Mouse (Mus musculus) thymus, adult 2 months (tissue): ENCODE measurements around the gene Ldlrad3. TPM values are rescaled to one million over a fixed set of nuclear protein-coding genes. Genes with fewer than 3 reads are reported as not detected.
A peak's percentile ranks its signal among the peaks of the same experiment; 100 is the strongest.

Source experiments
- DNase-seq: peaks from one replicate; pipeline ENCODE4 v3.0.0; 2021
- H3K27ac ChIP-seq: fragments of 200-500 bp; 2 replicates; pipeline ENCODE4 v1.5.1; 2012; ENCODE audit warnings: low read length, control low read depth; ENCODE audit not compliant: control insufficient read depth, insufficient read depth
- H3K27me3 ChIP-seq: fragments of 200-500 bp; 2 replicates; pipeline ENCODE4 v1.6.1; 2012; ENCODE audit warnings: mild to moderate bottlenecking, low read length, moderate library complexity, mixed read lengths; ENCODE audit not compliant: control insufficient read depth, insufficient read depth
- H3K36me3 ChIP-seq: fragments of 200-500 bp; 2 replicates; pipeline ENCODE4 v1.6.1; 2012; ENCODE audit warnings: mild to moderate bottlenecking, low read length, moderate library complexity; ENCODE audit not compliant: control insufficient read depth, insufficient read depth
- H3K4me1 ChIP-seq: fragments of 200-500 bp; replicated peaks from 2 replicates; pipeline ENCODE4 v1.6.1; 2012; ENCODE audit warnings: low read length; ENCODE audit not compliant: control insufficient read depth, insufficient read depth
- H3K4me3 ChIP-seq: fragments of 200-500 bp; 2 replicates; pipeline ENCODE4 v1.5.1; 2012; ENCODE audit warnings: mild to moderate bottlenecking, low read length, control low read depth, moderate library complexity; ENCODE audit not compliant: control insufficient read depth, insufficient read depth
- CTCF ChIP-seq: fragments of 200-500 bp; IDR thresholded peaks from 2 replicates; pipeline ENCODE4 v1.5.1; 2012; ENCODE audit warnings: mild to moderate bottlenecking, control low read depth, low read length, moderate library complexity, borderline replicate concordance; ENCODE audit not compliant: control insufficient read depth, poor library complexity, insufficient read depth; ENCODE audit errors: extremely low read depth
- POLR2A ChIP-seq: fragments of 200-500 bp; IDR thresholded peaks from 2 replicates; pipeline ENCODE4 v1.6.1; 2012; ENCODE audit warnings: mild to moderate bottlenecking, low read length, control low read depth, moderate library complexity; ENCODE audit not compliant: control insufficient read depth, poor library complexity, insufficient read depth; ENCODE audit errors: extremely low read depth
- WGBS: fragments of 180-500 bp; shearing (Covaris S2); methylation state at CpG from one replicate; pipeline ENCODE4 v1.1.7; 2018; 5-methylcytosine and 5-hydroxymethylcytosine counted together
- polyA plus RNA-seq: library from polyadenylated mRNA; depleted of rRNA; stranded (reverse); fragments of >200 nt; gene quantifications from 2 replicates; pipeline ENCODE4 v1.2.3, GENCODE M21; 2012

Gene Ldlrad3
- polyA plus RNA-seq, 1 experiment, result 12.9 TPM

DNA sequence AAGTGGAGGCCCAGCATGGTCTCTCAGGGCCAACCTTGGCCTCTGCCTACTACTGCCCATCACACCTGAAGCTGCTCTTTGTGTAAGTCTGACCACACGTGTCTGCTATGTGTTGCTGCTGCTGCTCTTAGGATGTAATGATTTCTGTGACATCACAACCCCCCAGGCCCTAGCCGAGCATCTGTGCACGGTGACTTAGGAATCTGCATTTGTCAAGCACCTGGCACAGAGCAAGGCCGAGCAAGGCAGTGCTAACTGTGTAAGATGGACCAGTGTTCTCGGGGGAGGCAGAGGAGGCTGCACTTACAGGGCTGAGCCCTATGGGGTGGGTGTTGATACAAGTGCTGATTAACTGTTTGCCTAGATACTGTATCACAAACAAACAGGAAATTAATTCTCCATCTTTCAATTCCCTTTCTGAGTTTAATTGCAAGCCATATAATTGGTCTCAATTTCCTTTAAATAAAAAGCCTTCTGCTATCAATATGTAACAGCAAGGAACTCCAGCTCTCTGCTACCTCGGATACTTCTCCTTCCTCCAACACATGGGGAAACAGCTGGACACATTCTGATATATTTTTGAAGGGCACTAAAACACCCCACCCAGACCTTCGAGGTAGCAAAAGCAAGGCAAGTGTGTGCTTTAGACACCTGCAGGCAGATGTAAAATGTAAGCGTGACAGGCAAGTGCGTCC lies 152.2 kb downstream of the Ldlrad3 start:
- no peaks in the 10 kb centered on the region for H3K36me3 ChIP-seq
- 28% methylated on average over 9 of the region's 9 CpGs for WGBS
- no peaks in the 10 kb centered on the region for H3K27me3 ChIP-seq
- H3K27ac ChIP-seq, result peak overlapping the region; percentile 94
- no peak for DNase-seq
- H3K4me1 ChIP-seq, result peaks cover 72% of the 10 kb centered on the region
- no peak overlapping the region for H3K4me3 ChIP-seq
- TF ChIP-seq POLR2A (no peak), CTCF (no peak)

DNA sequence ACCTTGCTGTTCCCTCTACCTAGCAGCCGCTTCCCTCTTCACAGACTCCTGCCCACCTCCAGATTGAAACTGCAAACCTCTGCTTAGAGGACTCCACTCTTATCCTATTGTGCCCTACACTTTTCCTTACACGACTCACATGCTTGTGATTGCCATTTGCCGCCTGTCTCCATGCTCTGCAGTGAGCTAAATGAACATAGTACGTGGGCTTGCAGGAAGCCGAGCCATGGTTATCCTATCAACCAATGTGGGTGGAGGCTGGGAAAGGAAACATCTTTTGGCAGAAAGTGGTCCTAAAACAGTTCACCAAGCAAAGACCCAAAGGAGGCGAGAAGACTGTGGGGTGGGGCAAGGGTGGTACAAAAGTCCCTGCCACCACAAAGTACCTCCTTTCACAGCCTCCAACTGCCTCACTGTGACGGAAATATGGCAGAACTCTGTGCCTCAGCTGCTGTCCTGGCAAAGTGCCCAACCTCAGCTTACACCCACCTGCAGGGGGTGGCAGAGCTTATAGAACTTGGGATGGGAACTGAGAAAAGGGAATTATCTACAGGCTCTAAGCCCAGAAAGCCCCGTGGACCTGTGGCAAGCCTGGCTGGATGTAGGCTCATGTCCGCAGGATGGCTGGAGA lies 153.4 kb downstream of the Ldlrad3 start:
- Histone ChIP-seq H3K4me1 (peaks cover 66% of the 10 kb centered on the region), H3K36me3 (no peaks in the 10 kb centered on the region), H3K27me3 (no peaks in the 10 kb centered on the region), H3K4me3 (no peak overlapping the region), H3K27ac (peak overlapping the region; percentile 94)
- TF ChIP-seq POLR2A, result 0 out of 2 replicates have a peak, but pooled peaks have one; percentile 41
- peak; percentile 83 for TF ChIP-seq CTCF
- WGBS, result 32% methylated on average over 9 of the region's 9 CpGs
- DNase-seq, result peak; percentile 84

DNA sequence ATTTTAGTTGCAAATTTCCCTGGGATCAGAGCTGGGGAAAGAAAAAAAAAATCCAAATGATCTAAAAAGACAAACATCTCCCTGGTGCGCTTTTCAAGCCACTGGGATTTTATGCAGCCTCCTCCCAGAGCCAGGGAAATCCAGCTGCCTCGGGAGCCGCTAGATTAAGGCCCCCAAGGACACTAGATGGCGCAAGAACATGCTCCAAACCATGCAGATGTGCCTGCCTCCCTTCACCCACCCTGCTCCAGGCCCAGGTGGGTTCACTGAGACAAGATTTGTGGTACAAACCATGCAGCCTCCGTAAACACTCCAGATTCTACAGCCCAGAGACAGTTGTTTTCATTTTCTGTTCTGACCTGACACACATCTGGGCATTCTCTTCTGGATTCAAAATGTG lies 155.5 kb downstream of the Ldlrad3 start:
- Histone ChIP-seq H3K4me3 (no peak overlapping the region), H3K4me1 (peaks cover 50% of the 10 kb centered on the region), H3K27me3 (no peaks in the 10 kb centered on the region), H3K27ac (peak overlapping the region; percentile 87), H3K36me3 (no peaks in the 10 kb centered on the region)
- TF ChIP-seq POLR2A, result no peak
- peak; percentile 87; the same call in 1 of the 2 replicates for TF ChIP-seq CTCF
- 25% methylated on average over 5 of the region's 5 CpGs for WGBS
- DNase-seq, result peak; percentile 84

DNA sequence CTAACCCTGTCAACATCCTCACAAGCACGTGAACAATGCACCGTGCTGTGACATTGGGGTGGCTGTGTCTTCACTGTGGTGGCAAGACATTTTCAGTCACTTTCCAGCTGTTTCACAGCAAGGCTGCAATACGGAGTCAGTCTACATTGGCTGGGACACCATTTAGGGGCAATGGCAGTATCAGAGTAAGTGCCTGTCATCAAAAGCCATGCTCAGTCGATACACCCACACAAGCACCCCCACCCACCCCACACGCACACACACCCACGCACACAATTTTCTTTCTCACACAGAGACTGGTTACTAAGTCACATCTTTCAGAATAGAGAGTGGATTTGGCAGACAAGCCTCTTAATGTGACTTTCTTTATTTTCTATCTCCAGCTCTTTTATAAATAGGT lies 156.0 kb downstream of the Ldlrad3 start:
- Histone ChIP-seq H3K4me3 (no peak overlapping the region), H3K4me1 (peaks cover 50% of the 10 kb centered on the region), H3K27ac (peak overlapping the region; percentile 43; the same call in 1 of the 2 replicates), H3K27me3 (no peaks in the 10 kb centered on the region), H3K36me3 (no peaks in the 10 kb centered on the region)
- DNase-seq, result no peak
- TF ChIP-seq CTCF (no peak), POLR2A (no peak)
- 84% methylated on average over 6 of the region's 6 CpGs for WGBS

DNA sequence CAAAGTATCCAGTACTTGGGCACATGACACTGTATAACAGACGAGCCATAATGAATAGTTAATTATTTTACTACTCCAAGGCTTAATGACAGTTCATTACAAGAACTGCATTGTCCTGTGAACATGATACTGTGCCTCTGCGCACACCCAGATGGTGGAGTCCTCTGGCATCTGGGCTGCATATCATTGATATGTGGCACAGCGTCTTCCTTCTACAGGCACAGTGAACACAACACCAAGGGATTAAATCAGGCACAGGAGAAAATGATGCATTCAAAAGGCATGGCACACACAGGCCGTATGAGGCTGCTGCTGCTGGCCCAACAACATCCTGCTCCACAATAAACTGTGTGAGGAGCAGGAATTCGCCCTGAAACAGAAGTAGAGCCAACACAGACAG lies 156.5 kb downstream of the Ldlrad3 start:
- Histone ChIP-seq H3K27me3 (no peaks in the 10 kb centered on the region), H3K4me1 (peaks cover 48% of the 10 kb centered on the region), H3K36me3 (no peaks in the 10 kb centered on the region), H3K4me3 (no peak overlapping the region), H3K27ac (peak overlapping the region; percentile 43; the same call in 1 of the 2 replicates)
- no peak for DNase-seq
- TF ChIP-seq CTCF (no peak), POLR2A (no peak)
- 97% methylated on average over 5 of the region's 5 CpGs for WGBS

- H3K27me3 ChIP-seq, result no peaks in the 10 kb centered on the region
Measured at GRCm38 (mm10) chr2:102027265-102027664, 158.9 kb downstream of the Ldlrad3 start.

More at GRCm38 (mm10) chr2:102027265-102027664, 158.9 kb downstream of the Ldlrad3 start:
- Histone ChIP-seq H3K27ac (no peak overlapping the region), H3K36me3 (no peaks in the 10 kb centered on the region), H3K4me3 (no peak overlapping the region), H3K4me1 (peaks cover 25% of the 10 kb centered on the region)
- no peak for DNase-seq
- TF ChIP-seq POLR2A, result no peak
- TF ChIP-seq CTCF, result no peak
- WGBS, result 94% methylated on average over 7 of the region's 7 CpGs
